Mouse (Mus musculus) heart, adult 2 months (tissue): ENCODE data around the gene Prl2b1.

Experiments
- CTCF ChIP-seq: fragments of 200-600 bp; IDR thresholded peaks from 2 replicates; pipeline ENCODE4 v1.8.1; 2022; ENCODE audit warnings: antibody characterized with exemption, mild to moderate bottlenecking, moderate library complexity
- EP300 ChIP-seq: fragments of 200-500 bp; IDR thresholded peaks from 2 replicates; pipeline ENCODE4 v1.6.1; 2011; ENCODE audit warnings: low read depth, low read length, control low read depth; ENCODE audit not compliant: insufficient read depth
- POLR2A ChIP-seq: fragments of 200-500 bp; IDR thresholded peaks from 2 replicates; pipeline ENCODE4 v1.6.1; 2011; ENCODE audit warnings: mild to moderate bottlenecking, low read depth, low read length, control low read depth; ENCODE audit not compliant: insufficient read depth

GRCm38 (mm10) chr13:27345373-27345772 lies 45.3 kb downstream of the Prl2b1 start, which contains the start of gene Prl8a2:
- TF ChIP-seq CTCF (no peak), EP300 (no peak), POLR2A (no peak)
